Mouse (Mus musculus) intestine, postnatal 0 days (tissue): ENCODE data around the gene Grid1. TPM values are rescaled to one million over a fixed set of nuclear protein-coding genes. Genes with fewer than 3 reads are reported as not detected.

ENCODE experiments used
- ATAC-seq: fragments of 200-750 bp; cut with Nextera tagmentation; 2 replicates; pipeline ENCODE4 v1.8.0; 2017; ENCODE audit warnings: mild to moderate bottlenecking, moderate TSS enrichment, moderate library complexity
- H3K27ac ChIP-seq: fragments of 300-500 bp; sonication (generic); 2 replicates; pipeline ENCODE4 v1.5.1; 2014; ENCODE audit warnings: mild to moderate bottlenecking, low read depth, low read length, moderate library complexity
- H3K27me3 ChIP-seq: fragments of 300-500 bp; sonication (generic); replicated peaks from 2 replicates; pipeline ENCODE4 v1.6.1; 2014; ENCODE audit warnings: low read length, mixed read lengths; ENCODE audit not compliant: control insufficient read depth, insufficient read depth
- H3K36me3 ChIP-seq: fragments of 300-500 bp; sonication (generic); 2 replicates; pipeline ENCODE4 v1.6.1; 2014; ENCODE audit warnings: mild to moderate bottlenecking, moderate library complexity; ENCODE audit not compliant: control insufficient read depth, insufficient read depth
- H3K4me1 ChIP-seq: fragments of 300-500 bp; sonication (generic); replicated peaks from 2 replicates; pipeline ENCODE4 v1.6.1; 2014; ENCODE audit warnings: antibody characterized with exemption, low read length, mixed read lengths; ENCODE audit not compliant: control insufficient read depth, insufficient read depth
- H3K4me2 ChIP-seq: fragments of 300-500 bp; sonication (generic); replicated peaks from 2 replicates; pipeline ENCODE4 v1.6.1; 2014; ENCODE audit warnings: low read depth, mild to moderate bottlenecking, moderate library complexity
- H3K4me3 ChIP-seq: fragments of 300-500 bp; sonication (generic); 2 replicates; pipeline ENCODE4 v1.5.1; 2014; ENCODE audit warnings: low read depth, low read length
- H3K9ac ChIP-seq: fragments of 300-500 bp; sonication (generic); 2 replicates; pipeline ENCODE4 v1.6.1; 2014; ENCODE audit warnings: mild to moderate bottlenecking, low read depth, low read length
- H3K9me3 ChIP-seq: fragments of 300-500 bp; sonication (generic); 2 replicates; pipeline ENCODE4 v1.6.1; 2016; ENCODE audit warnings: mixed run types; ENCODE audit not compliant: control insufficient read depth
- CTCF ChIP-seq: sonication (generic); IDR thresholded peaks from 2 replicates; pipeline ENCODE4 v1.5.1; 2016; ENCODE audit warnings: low read depth, mild to moderate bottlenecking, control low read depth, antibody characterized with exemption, moderate library complexity
- WGBS: fragments of 180-500 bp; shearing (Covaris S2); extraction: QIAGEN DNeasy Blood & Tissue Kit; methylation state at CpG from one replicate; pipeline ENCODE4 v1.1.7; 2014; 5-methylcytosine and 5-hydroxymethylcytosine counted together
- polyA plus RNA-seq: library from polyadenylated mRNA; unstranded; fragments of >200 nt; fragmentation: Nextera tagmentation; extraction: Ambion mirVana; gene quantifications from 2 replicates; pipeline ENCODE4 v1.2.1, GENCODE M21; 2015

The Grid1 gene
- polyA plus RNA-seq, 1 experiment from 2014 or later: 0.12 TPM

- TF ChIP-seq CTCF: no peak
- no peaks in the 10 kb centered on the region for H3K9me3 ChIP-seq
- ATAC-seq: no peak
- H3K4me1 ChIP-seq: no peaks in the 10 kb centered on the region
- no peak overlapping the region for H3K9ac ChIP-seq
- H3K4me3 ChIP-seq: no peak overlapping the region
- H3K36me3 ChIP-seq: no peaks in the 10 kb centered on the region
- H3K27me3 ChIP-seq: no peaks in the 10 kb centered on the region
- no peak overlapping the region for H3K4me2 ChIP-seq
- H3K27ac ChIP-seq: no peak overlapping the region
- WGBS: 72% methylated on average over 5 of the region's 5 CpGs
These were observed 169.2 kb downstream of the Grid1 start for GRCm38 (mm10) chr14:34989131-34989530.

DNA sequence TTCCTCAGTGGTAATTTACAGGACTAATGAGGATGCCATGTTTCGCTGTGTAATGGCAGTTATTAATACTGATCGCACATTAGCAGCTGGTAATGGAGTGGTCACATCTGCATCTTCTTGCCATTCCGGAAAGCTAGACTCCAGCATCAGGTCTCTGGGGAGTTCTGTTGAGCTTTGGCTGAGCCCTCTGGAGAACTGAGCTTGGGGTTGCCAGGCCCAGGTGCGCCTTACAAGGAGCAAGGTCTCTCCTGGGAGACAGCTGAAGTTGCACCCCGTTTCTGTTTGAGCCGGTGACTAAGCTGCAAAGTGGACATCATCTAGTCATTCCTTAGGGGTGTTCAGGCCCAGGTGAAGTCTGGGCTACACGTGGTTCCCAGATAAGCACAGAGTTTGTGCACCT lies 186.8 kb downstream of the Grid1 start:
- Histone ChIP-seq H3K27ac (no peak overlapping the region), H3K36me3 (no peaks in the 10 kb centered on the region), H3K9ac (no peak overlapping the region), H3K4me3 (no peak overlapping the region), H3K4me1 (no peaks in the 10 kb centered on the region), H3K4me2 (no peak overlapping the region), H3K9me3 (no peaks in the 10 kb centered on the region), H3K27me3 (no peaks in the 10 kb centered on the region)
- TF ChIP-seq CTCF: no peak
- no peak for ATAC-seq
- 79% methylated on average over 7 of the region's 7 CpGs for WGBS

GRCm38 (mm10) chr14:35008674-35009073 lies 188.8 kb downstream of the Grid1 start:
- Histone ChIP-seq H3K9ac (no peak overlapping the region), H3K27me3 (no peaks in the 10 kb centered on the region), H3K4me2 (no peak overlapping the region), H3K36me3 (no peaks in the 10 kb centered on the region), H3K4me1 (no peaks in the 10 kb centered on the region), H3K27ac (no peak overlapping the region), H3K9me3 (no peaks in the 10 kb centered on the region), H3K4me3 (no peak overlapping the region)
- ATAC-seq: no peak
- 63% methylated on average over 3 of the region's 3 CpGs for WGBS
- TF ChIP-seq CTCF: no peak

DNA sequence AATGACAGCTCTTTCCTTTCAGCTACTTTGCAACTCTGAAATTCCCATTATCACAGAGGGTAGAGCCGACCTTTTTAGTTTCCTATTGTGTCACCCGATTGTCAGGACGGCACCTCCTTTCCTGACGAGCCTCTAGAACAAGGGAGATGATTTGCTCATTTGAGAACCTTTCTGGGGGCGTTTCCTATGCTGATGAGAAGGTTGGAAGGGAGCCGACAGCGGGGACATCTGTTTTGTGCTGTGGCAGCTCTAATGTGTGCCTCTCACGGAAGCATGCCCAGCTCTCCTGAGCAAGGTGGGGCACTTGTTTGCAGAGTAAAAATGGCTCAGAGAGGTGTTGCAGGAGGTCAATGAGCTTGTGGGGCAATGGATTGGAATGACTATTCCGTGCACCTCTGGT lies 189.2 kb downstream of the Grid1 start:
- Histone ChIP-seq H3K27me3 (no peaks in the 10 kb centered on the region), H3K27ac (no peak overlapping the region), H3K4me3 (no peak overlapping the region), H3K9ac (no peak overlapping the region), H3K36me3 (no peaks in the 10 kb centered on the region), H3K4me2 (no peak overlapping the region), H3K4me1 (no peaks in the 10 kb centered on the region), H3K9me3 (no peaks in the 10 kb centered on the region)
- no peak for ATAC-seq
- WGBS: 17% methylated on average over 9 of the region's 9 CpGs
- no peak for TF ChIP-seq CTCF

DNA sequence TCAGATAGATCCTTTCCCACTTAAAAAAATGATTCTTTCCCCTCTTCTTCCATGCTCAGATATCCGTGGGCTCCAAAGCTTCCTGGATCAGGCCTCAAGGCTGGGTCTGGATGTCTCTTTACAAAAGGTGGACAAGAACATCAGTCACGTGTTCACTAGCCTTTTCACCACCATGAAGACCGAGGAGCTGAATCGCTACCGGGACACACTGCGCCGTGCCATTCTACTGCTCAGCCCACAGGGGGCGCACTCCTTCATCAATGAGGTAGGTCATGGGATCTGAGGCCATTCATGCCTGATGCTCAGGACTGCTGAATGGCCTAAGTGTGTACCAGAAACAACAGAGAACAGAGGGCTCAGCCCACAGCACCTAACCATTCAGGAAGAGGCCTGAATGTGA lies 206.8 kb downstream of the Grid1 start:
- no peak overlapping the region for H3K9ac ChIP-seq
- no peak overlapping the region for H3K4me2 ChIP-seq
- H3K36me3 ChIP-seq: no peaks in the 10 kb centered on the region
- no peak overlapping the region for H3K27ac ChIP-seq
- WGBS: 93% methylated on average over 8 of the region's 8 CpGs
- H3K4me3 ChIP-seq: no peak overlapping the region
- no peaks in the 10 kb centered on the region for H3K4me1 ChIP-seq
- no peak for ATAC-seq
- peak; percentile 26 for TF ChIP-seq CTCF
- no peaks in the 10 kb centered on the region for H3K27me3 ChIP-seq
- H3K9me3 ChIP-seq: no peaks in the 10 kb centered on the region

DNA sequence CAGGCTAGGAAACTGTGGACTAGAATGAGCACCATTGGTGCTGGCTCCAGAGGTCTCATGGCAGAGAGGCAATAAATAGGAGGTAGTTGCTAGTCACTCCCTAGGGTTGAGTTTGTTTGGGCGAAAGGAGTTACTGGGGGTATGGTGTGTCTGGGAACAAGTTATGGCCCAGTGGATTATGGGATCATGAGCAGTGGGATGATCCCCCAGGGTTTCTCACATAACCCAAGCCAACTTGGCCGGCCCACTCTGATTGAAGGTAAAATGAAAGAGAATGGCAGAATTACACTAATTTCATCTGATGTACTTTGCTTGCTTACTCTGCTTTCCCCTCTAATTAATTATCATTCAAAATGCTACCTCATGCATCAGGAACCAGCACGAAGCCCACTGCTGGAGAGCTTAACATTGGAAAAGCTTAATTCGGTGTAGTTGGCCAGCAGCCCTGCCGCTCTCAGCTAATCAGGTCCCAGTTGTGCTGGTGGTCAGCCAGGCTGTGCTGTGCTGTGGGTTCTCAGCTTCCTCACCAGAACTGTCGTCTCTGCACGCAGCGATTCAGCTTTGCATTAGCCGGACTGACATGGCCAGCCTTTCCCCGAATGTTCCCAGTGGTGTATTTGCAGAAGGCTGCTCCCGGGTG lies 207.7 kb downstream of the Grid1 start:
- Histone ChIP-seq H3K27ac (no peak overlapping the region), H3K9ac (no peak overlapping the region), H3K4me2 (no peak overlapping the region), H3K36me3 (no peaks in the 10 kb centered on the region), H3K27me3 (no peaks in the 10 kb centered on the region), H3K4me1 (no peaks in the 10 kb centered on the region), H3K9me3 (no peaks in the 10 kb centered on the region), H3K4me3 (no peak overlapping the region)
- TF ChIP-seq CTCF: no peak
- WGBS: 45% methylated on average over 11 of the region's 11 CpGs
- no peak for ATAC-seq

DNA sequence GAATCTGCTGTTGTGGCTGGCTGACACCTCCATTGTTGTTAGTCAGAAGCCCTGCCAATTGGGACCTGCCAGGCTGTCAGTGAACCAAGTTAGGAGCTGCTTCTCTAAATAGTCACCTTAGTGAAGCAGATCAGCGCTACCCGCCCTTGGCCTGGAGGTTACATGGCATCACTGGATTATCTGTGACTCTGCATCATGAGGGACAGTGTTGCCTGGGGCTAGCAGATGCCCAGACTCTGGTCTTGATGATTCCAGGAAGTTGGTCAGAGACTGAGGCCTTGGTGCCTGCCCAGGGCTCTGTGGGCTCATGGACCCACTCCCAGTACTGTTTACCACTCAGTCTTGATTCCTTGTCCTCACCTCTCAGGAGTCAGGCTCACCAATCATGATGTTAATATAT lies 209.7 kb downstream of the Grid1 start:
- Histone ChIP-seq H3K27me3 (no peaks in the 10 kb centered on the region), H3K9ac (no peak overlapping the region), H3K36me3 (no peaks in the 10 kb centered on the region), H3K27ac (no peak overlapping the region), H3K4me3 (no peak overlapping the region), H3K9me3 (no peaks in the 10 kb centered on the region), H3K4me1 (no peaks in the 10 kb centered on the region), H3K4me2 (no peak overlapping the region)
- no peak for TF ChIP-seq CTCF
- 94% methylated on average over 2 of the region's 2 CpGs for WGBS
- ATAC-seq: no peak
